Mouse (Mus musculus) MEL (cell line): ENCODE data around the gene Ostm1. TPM values are rescaled to one million over a fixed set of nuclear protein-coding genes. Genes with fewer than 3 reads are reported as not detected.

Experiments
- DNase-seq: peaks from one replicate; pipeline ENCODE4 v3.0.0; 2011; ENCODE audit warnings: low read depth, low spot score
- H3K27ac ChIP-seq: 2 replicates; pipeline ENCODE4 v1.5.1; 2012; ENCODE audit warnings: low read depth, mild to moderate bottlenecking, control low read depth, low read length, moderate library complexity; ENCODE audit not compliant: control insufficient read depth
- H3K27me3 ChIP-seq, 2 experiments: fragments of 150-350 bp in 1 of 2; sonication (generic) in 1 of 2; 2 replicates each; pipeline ENCODE4 v1.6.1; 2012; ENCODE audit warnings: low read length in 2 of 2, mild to moderate bottlenecking in 2 of 2, improper control_type of control experiment in 1 of 2, moderate library complexity in 1 of 2; ENCODE audit not compliant: insufficient read depth in 2 of 2, control insufficient read depth in 1 of 2
- H3K36me3 ChIP-seq, 2 experiments: 2 replicates each; pipeline ENCODE4 v1.6.1; 2012 to 2014; ENCODE audit warnings: low read length in 2 of 2, improper control_type of control experiment in 1 of 2, inconsistent platforms in 1 of 2, mild to moderate bottlenecking in 1 of 2; ENCODE audit not compliant: insufficient read depth in 2 of 2, control insufficient read depth in 1 of 2
- H3K4me1 ChIP-seq, 2 experiments: fragments of 150-350 bp in 1 of 2; sonication (generic) in 1 of 2; 2 replicates each; pipeline ENCODE4 v1.6.1; 2012; ENCODE audit warnings: low read length in 2 of 2, improper control_type of control experiment in 1 of 2, mild to moderate bottlenecking in 1 of 2; ENCODE audit not compliant: insufficient read depth in 2 of 2, control insufficient read depth in 1 of 2
- H3K4me3 ChIP-seq, 2 experiments: fragments of 150-350 bp in 1 of 2; sonication (generic) in 1 of 2; 2 replicates each; pipeline ENCODE4 v1.5.1; 2012; ENCODE audit warnings: low read depth in 2 of 2, low read length in 2 of 2, mild to moderate bottlenecking in 2 of 2, moderate library complexity in 2 of 2, control low read depth in 1 of 2, improper control_type of control experiment in 1 of 2; ENCODE audit not compliant: control insufficient read depth in 1 of 2, insufficient read depth in 1 of 2
- H3K79me2 ChIP-seq: 2 replicates; pipeline ENCODE4 v1.6.1; 2012; ENCODE audit warnings: mild to moderate bottlenecking, low read length, moderate library complexity; ENCODE audit not compliant: control insufficient read depth, poor library complexity, insufficient read depth
- H3K9ac ChIP-seq: 2 replicates; pipeline ENCODE4 v1.6.1; 2012; ENCODE audit warnings: low read depth, mild to moderate bottlenecking, control low read depth, low read length, moderate library complexity; ENCODE audit not compliant: control insufficient read depth, poor library complexity, severe bottlenecking
- H3K9me3 ChIP-seq: fragments of 150-350 bp; sonication (generic); replicated peaks from 2 replicates; pipeline ENCODE4 v1.6.1; 2012; ENCODE audit warnings: mild to moderate bottlenecking, low read length, improper control_type of control experiment, moderate library complexity; ENCODE audit not compliant: insufficient read depth
- CHD1 ChIP-seq: IDR thresholded peaks from 2 replicates; pipeline ENCODE4 v1.6.1; 2012; ENCODE audit warnings: low read depth, mild to moderate bottlenecking, inconsistent platforms, low read length, improper control_type of control experiment
- E2F4 ChIP-seq: IDR thresholded peaks from 2 replicates; pipeline ENCODE4 v1.6.1; 2011; ENCODE audit warnings: low read depth, low read length, improper control_type of control experiment, borderline replicate concordance
- ETS1 ChIP-seq: IDR thresholded peaks from 2 replicates; pipeline ENCODE4 v1.6.1; 2012; ENCODE audit warnings: low read depth, mild to moderate bottlenecking, inconsistent platforms, low read length, improper control_type of control experiment, moderate library complexity
- GABPA ChIP-seq: IDR thresholded peaks from 2 replicates; pipeline ENCODE4 v1.6.1; 2012; ENCODE audit warnings: low read depth, mild to moderate bottlenecking, inconsistent platforms, low read length, improper control_type of control experiment, moderate library complexity
- HCFC1 ChIP-seq: IDR thresholded peaks from 2 replicates; pipeline ENCODE4 v1.6.1; 2012; ENCODE audit warnings: low read depth, mild to moderate bottlenecking, inconsistent platforms, low read length, improper control_type of control experiment, moderate library complexity
- MAX ChIP-seq: IDR thresholded peaks from 2 replicates; pipeline ENCODE4 v1.6.1; 2011; ENCODE audit warnings: low read length, improper control_type of control experiment
- NRF1 ChIP-seq: IDR thresholded peaks from 2 replicates; pipeline ENCODE4 v1.6.1; 2014; ENCODE audit warnings: low read depth, mild to moderate bottlenecking, inconsistent platforms, low read length, improper control_type of control experiment, moderate library complexity; ENCODE audit not compliant: poor library complexity, insufficient read depth, severe bottlenecking
- POLR2A ChIP-seq, 2 experiments: IDR thresholded peaks; 2 replicates each; pipeline ENCODE4 v1.6.1; 2011 to 2012; ENCODE audit warnings: low read length in 2 of 2, mild to moderate bottlenecking in 2 of 2, control low read depth in 1 of 2, improper control_type of control experiment in 1 of 2, low read depth in 1 of 2, moderate library complexity in 1 of 2; ENCODE audit not compliant: control insufficient read depth in 1 of 2, insufficient read depth in 1 of 2, poor library complexity in 1 of 2
- POLR2AphosphoS2 ChIP-seq: IDR thresholded peaks from 2 replicates; pipeline ENCODE4 v1.6.1; 2011; ENCODE audit warnings: low read length, improper control_type of control experiment
- RAD21 ChIP-seq: IDR thresholded peaks from 2 replicates; pipeline ENCODE4 v1.6.1; 2011; ENCODE audit warnings: mild to moderate bottlenecking, low read depth, low read length, improper control_type of control experiment
- SIN3A ChIP-seq: IDR thresholded peaks from 2 replicates; pipeline ENCODE4 v1.6.1; 2012; ENCODE audit warnings: low read length, improper control_type of control experiment, inconsistent platforms
- TAL1 ChIP-seq: IDR thresholded peaks from 2 replicates; pipeline ENCODE4 v1.6.1; 2012; ENCODE audit warnings: mild to moderate bottlenecking, inconsistent platforms, low read length, moderate library complexity, mixed read lengths
- TBP ChIP-seq: IDR thresholded peaks from 2 replicates; pipeline ENCODE4 v1.8.0; 2011; ENCODE audit warnings: low read depth, low read length, improper control_type of control experiment
- TCF12 ChIP-seq: IDR thresholded peaks from 2 replicates; pipeline ENCODE4 v1.6.1; 2014; ENCODE audit warnings: low read depth, mild to moderate bottlenecking, inconsistent platforms, low read length, improper control_type of control experiment, moderate library complexity
- UBTF ChIP-seq: IDR thresholded peaks from 2 replicates; pipeline ENCODE4 v1.6.1; 2012; ENCODE audit warnings: low read depth, mild to moderate bottlenecking, inconsistent platforms, low read length, improper control_type of control experiment, moderate library complexity, borderline replicate concordance; ENCODE audit not compliant: insufficient read depth
- ZMIZ1 ChIP-seq: IDR thresholded peaks from 2 replicates; pipeline ENCODE4 v1.6.1; 2012; ENCODE audit warnings: low read depth, mild to moderate bottlenecking, inconsistent platforms, low read length, improper control_type of control experiment, moderate library complexity
- polyA plus RNA-seq, 2 experiments: library from polyadenylated mRNA; stranded (reverse) in 1 of 2; unstranded in 1 of 2; fragments of >175 nt in 1 of 2; fragments of >200 nt in 1 of 2; gene quantifications; 2 replicates each; pipeline versions ENCODE4 v1.2.1 to v1.2.4; 2012; ENCODE audit warnings: low replicate concordance in 2 of 2, low read depth in 1 of 2; ENCODE audit not compliant: insufficient read length in 2 of 2, insufficient read depth in 1 of 2, missing spikeins in 1 of 2
- total RNA-seq: library from RNA; depleted of rRNA; stranded (reverse); fragments of 300-350 nt; gene quantifications from 2 replicates; pipeline ENCODE4 v1.2.3, GENCODE M21; 2012

The Ostm1 gene
- total and polyA plus RNA-seq, 3 experiments: 13.9 to 17.5 TPM; not detected in 1

GRCm38 (mm10) chr10:42680582-42681001 lies 97.0 kb downstream of the Ostm1 start:
- Histone ChIP-seq H3K27ac (no peak overlapping the region), H3K27me3 (no peaks in the 10 kb centered on the region), H3K4me3 (peak overlapping the region; percentile 38 to 90), H3K79me2 (peaks cover 13% of the 10 kb centered on the region), H3K36me3 (peaks cover 0 to 7% of the 10 kb centered on the region in 2 experiments; a peak in 3 of 4 replicates), H3K9me3 (no peaks in the 10 kb centered on the region), H3K9ac (no peak overlapping the region), H3K4me1 (peaks cover 2 to 6% of the 10 kb centered on the region in 2 experiments; a peak in 3 of 4 replicates)
- DNase-seq: peak; percentile 87
- TF ChIP-seq ETS1: no peak
- peak; percentile 70 for TF ChIP-seq TBP
- TF ChIP-seq POLR2A (IDR thresholded peaks at IDR 0.05; ENCODE audit: control insufficient read depth in 1 of 2, insufficient read depth in 1 of 2, low read depth in 1 of 2, low read length in 2 of 2, poor library complexity in 1 of 2): peak in 1 of 2 experiments; percentile 55; a peak in 2 of 4 replicates
- no peak for TF ChIP-seq TCF12

GRCm38 (mm10) chr10:42682421-42682820 lies 98.8 kb downstream of the Ostm1 start:
- TF ChIP-seq POLR2AphosphoS2 (no peak), TCF12 (no peak), GABPA (no peak), MAX (no peak), E2F4 (no peak), UBTF (no peak), NRF1 (no peak), CHD1 (no peak), ZMIZ1 (no peak), POLR2A (IDR thresholded peaks at IDR 0.05; ENCODE audit: control insufficient read depth in 1 of 2, insufficient read depth in 1 of 2, low read depth in 1 of 2, low read length in 2 of 2, poor library complexity in 1 of 2) (no peak), HCFC1 (no peak), RAD21 (no peak), ETS1 (no peak), TAL1 (no peak), SIN3A (no peak)
- Histone ChIP-seq H3K9me3 (no peaks in the 10 kb centered on the region), H3K27me3 (no peaks in the 10 kb centered on the region), H3K79me2 (peaks cover 13% of the 10 kb centered on the region), H3K4me3 (no peak overlapping the region), H3K27ac (no peak overlapping the region), H3K9ac (no peak overlapping the region), H3K4me1 (peaks cover 3 to 11% of the 10 kb centered on the region in 2 experiments), H3K36me3 (peaks cover 0 to 11% of the 10 kb centered on the region in 2 experiments; a peak in 3 of 4 replicates)
- no peak for DNase-seq
